Comparison of ENCODE assay signal across 10 mouse cellular contexts in the genomic region with DNA sequence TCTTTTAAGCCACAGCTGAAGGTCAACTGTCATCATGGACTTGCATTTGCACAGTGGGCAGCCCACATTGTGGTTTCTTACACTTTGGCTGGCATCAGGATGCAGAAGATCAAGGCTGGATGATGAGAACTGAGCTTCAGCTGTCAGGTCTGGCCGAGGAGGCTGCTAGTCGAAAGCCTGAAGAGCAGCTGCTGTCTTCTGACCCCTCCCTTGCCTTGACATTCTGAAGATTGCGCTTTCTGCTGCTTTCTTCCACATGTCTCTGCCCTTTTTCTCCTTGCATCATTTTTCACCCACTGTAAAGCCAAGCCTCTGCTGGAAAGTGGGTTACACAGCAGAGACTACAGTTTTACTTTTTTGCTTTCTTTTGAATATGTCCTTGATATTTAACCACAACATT. TPM values are rescaled to one million over a fixed set of nuclear protein-coding genes. Genes with fewer than 3 reads are reported as not detected.
DNase-seq lines count a peak whose midpoint lies in the region.
"Had no signal": no experiment of that assay in that cellular context is flagged by ENCODE, and none has a peak within 500 bp of the region (broad histone marks: within the 10 kb centered on the region; RNA-seq: fewer than 3 reads in every experiment).

No protein-coding gene starts in this region.

- peak; percentile 16 for DNase-seq in ovary, adult 18-20 months (ENCODE audit: low spot score)
- no peak for DNase-seq in ovary, postnatal 10 days (ENCODE audit: low spot score)
- peak; percentile 37 for DNase-seq in adrenal gland, postnatal 10 days
- DNase-seq in brain, adult 2 months (ENCODE audit: low read depth, low spot score): peak; percentile 29
- DNase-seq in thymus, postnatal 4 days: no peak
- no peak for DNase-seq in adipocyte (ENCODE audit: low spot score)
- DNase-seq: cerebellum, adult 11-12 months; cerebellum, adult 9-10 months; gastrocnemius, postnatal 36 days; heart, postnatal 36 days had no signal

RNA-seq across cellular contexts. Expression of a gene that starts 59.5 kb away (rescaled TPM):
- total RNA-seq in adrenal gland, postnatal 10 days (2021): 10 to 100 TPM; 17.4 to 20.3 TPM

Comparison
In these comparisons a context has a peak if more than half of its experiments do, and no peak if none do; other contexts are left out.
1. DNase-seq: peak in ovary, adult 18-20 months (single experiment), adrenal gland, postnatal 10 days (single experiment) and brain, adult 2 months (single experiment); none in ovary, postnatal 10 days (single experiment), thymus, postnatal 4 days (single experiment) and adipocyte (single experiment).